Mouse (Mus musculus) kidney, postnatal 0 days (tissue): ENCODE results near the gene Sh2d3c. TPM values are rescaled to one million over a fixed set of nuclear protein-coding genes. Genes with fewer than 3 reads are reported as not detected.

ENCODE experiments used
- ATAC-seq: fragments of 200-750 bp; cut with Nextera tagmentation; replicated peaks from 2 replicates; pipeline ENCODE4 v1.8.0; 2017; ENCODE audit warnings: low read depth, moderate number of reproducible peaks, moderate TSS enrichment, moderate library complexity; ENCODE audit not compliant: low FRiP score
- DNase-seq: peaks from one replicate; pipeline ENCODE4 v3.0.0-alpha.2; 2016; ENCODE audit warnings: low spot score
- H3K27ac ChIP-seq: fragments of 300-500 bp; sonication (generic); 2 replicates; pipeline ENCODE4 v1.5.1; 2014; ENCODE audit warnings: mild to moderate bottlenecking
- H3K27me3 ChIP-seq: fragments of 300-500 bp; sonication (generic); 2 replicates; pipeline ENCODE4 v1.6.1; 2014; ENCODE audit warnings: low read length, mixed read lengths; ENCODE audit not compliant: insufficient read depth
- H3K36me3 ChIP-seq: fragments of 300-500 bp; sonication (generic); 2 replicates; pipeline ENCODE4 v1.6.1; 2014; ENCODE audit warnings: low read length, mixed read lengths; ENCODE audit not compliant: insufficient read depth
- H3K4me1 ChIP-seq: fragments of 300-500 bp; sonication (generic); replicated peaks from 2 replicates; pipeline ENCODE4 v1.6.1; 2014; ENCODE audit warnings: antibody characterized with exemption, low read length, mixed read lengths; ENCODE audit not compliant: insufficient read depth
- H3K4me2 ChIP-seq: fragments of 300-500 bp; sonication (generic); 2 replicates; pipeline ENCODE4 v1.6.1; 2014; ENCODE audit warnings: mild to moderate bottlenecking, low read length, moderate library complexity, mixed read lengths
- H3K4me3 ChIP-seq: fragments of 300-500 bp; sonication (generic); replicated peaks from 2 replicates; pipeline ENCODE4 v1.5.1; 2014; ENCODE audit warnings: low read depth, low read length
- H3K9ac ChIP-seq: fragments of 300-500 bp; sonication (generic); 2 replicates; pipeline ENCODE4 v1.6.1; 2014; ENCODE audit warnings: low read depth, low read length
- H3K9me3 ChIP-seq: fragments of 300-500 bp; sonication (generic); replicated peaks from 2 replicates; pipeline ENCODE4 v1.6.1; 2016; ENCODE audit warnings: low read length, inconsistent platforms, mixed read lengths
- CTCF ChIP-seq: IDR thresholded peaks from 2 replicates; pipeline ENCODE4 v1.5.1; 2016; ENCODE audit warnings: antibody characterized with exemption, low read depth, mild to moderate bottlenecking, moderate library complexity
- WGBS: fragments of 180-500 bp; shearing (Covaris S2); extraction: QIAGEN DNeasy Blood & Tissue Kit; methylation state at CpG from one replicate; pipeline ENCODE4 v1.1.7; 2014; 5-methylcytosine and 5-hydroxymethylcytosine counted together
- polyA plus RNA-seq: library from polyadenylated mRNA; unstranded; fragments of >200 nt; fragmentation: Nextera tagmentation; extraction: Ambion mirVana; gene quantifications from 2 replicates; pipeline ENCODE4 v1.2.1, GENCODE M21; 2015

The Sh2d3c gene
- polyA plus RNA-seq, 1 experiment from 2014 or later: 31.1 TPM

DNA sequence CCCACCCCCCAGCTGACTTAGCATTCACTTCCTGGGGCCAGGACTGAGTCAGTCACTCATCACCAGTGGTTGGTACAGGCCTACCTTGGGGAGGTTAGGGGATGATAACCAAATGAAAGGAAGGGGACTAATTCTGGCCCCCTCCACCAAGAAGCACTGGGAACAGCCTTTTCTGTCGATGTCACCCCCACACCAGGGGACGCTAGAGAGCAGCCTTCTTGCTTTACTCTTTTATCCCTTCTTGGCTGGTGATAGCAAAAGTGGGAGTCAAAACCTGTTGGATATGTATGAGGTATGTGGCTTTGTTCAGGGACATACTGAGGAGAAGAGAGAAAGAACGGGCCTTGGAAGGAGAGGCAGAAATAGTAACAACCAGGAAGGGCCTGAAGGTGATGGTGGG is 42.5 kb downstream of the Sh2d3c start:
- H3K4me3 ChIP-seq: no peak overlapping the region
- no peak overlapping the region for H3K27ac ChIP-seq
- DNase-seq: no peak
- WGBS: 87% methylated on average over 3 of the region's 3 CpGs
- 0 out of 2 replicates have a peak, but pooled peaks cover 21% of the 10 kb centered on the region for H3K36me3 ChIP-seq
- ATAC-seq: no peak
- H3K9ac ChIP-seq: no peak overlapping the region
- peak; percentile 28; the same call in 1 of the 2 replicates for TF ChIP-seq CTCF
- H3K9me3 ChIP-seq: no peaks in the 10 kb centered on the region
- no peaks in the 10 kb centered on the region for H3K4me1 ChIP-seq
- H3K27me3 ChIP-seq: no peaks in the 10 kb centered on the region
- H3K4me2 ChIP-seq: no peak overlapping the region

DNA sequence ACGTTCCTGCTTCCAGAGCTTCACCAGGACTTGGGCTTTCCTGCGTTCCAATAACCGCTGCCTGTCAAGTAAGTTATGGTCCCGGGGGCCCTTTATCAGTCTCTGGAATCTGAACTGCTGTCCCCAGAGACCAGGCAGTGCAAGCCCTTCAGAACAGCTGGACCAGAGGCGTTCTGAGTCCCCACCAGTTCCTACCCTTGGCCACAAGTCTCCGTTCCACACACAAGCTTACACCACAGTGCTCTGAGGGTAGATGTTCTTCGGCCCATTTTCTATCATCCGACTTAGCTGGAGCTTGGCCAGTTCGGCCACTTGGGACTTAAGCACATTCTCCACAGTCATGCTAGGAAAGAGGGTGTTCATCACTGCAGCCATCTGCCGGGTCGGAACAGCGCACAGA is 46.4 kb downstream of the Sh2d3c start:
- Histone ChIP-seq H3K27ac (no peak overlapping the region), H3K9me3 (no peaks in the 10 kb centered on the region), H3K36me3 (0 out of 2 replicates have a peak, but pooled peaks cover 6% of the 10 kb centered on the region), H3K4me3 (no peak overlapping the region), H3K9ac (no peak overlapping the region), H3K4me1 (no peaks in the 10 kb centered on the region), H3K27me3 (no peaks in the 10 kb centered on the region), H3K4me2 (no peak overlapping the region)
- no peak for DNase-seq
- no peak for TF ChIP-seq CTCF
- ATAC-seq: no peak
- WGBS: 55% methylated on average over 12 of the region's 12 CpGs

DNA sequence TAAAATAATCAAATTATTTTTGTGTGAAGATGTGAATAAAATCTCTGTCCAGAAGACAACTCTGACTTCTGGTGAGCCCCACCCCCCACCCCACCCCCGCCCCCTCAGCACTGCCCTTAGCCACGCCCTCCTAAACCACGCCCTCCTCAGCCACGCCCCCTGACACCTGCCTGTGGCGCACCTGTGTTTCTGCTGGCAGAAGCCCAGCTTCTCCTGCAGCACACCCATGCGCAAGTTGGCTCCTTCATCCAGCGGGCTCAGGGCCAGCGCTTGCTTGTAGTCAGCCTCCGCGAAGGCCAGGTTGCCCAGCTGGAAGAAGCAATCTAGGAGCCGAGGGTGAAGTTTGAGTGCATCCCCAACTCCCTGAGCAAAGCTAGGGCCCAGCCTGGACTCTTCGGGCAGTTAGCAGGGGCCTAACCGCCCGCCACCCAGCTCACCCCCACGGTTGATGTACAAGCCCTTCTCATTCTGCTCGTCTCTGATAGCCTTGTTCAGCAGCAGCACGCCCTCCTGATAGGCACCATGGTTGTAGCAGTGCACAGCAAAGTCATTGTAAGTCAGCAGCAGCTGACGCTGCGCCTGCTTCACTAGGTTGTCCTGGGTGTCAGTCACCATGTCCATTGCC is 47.9 kb downstream of the Sh2d3c start:
- TF ChIP-seq CTCF: no peak
- no peaks in the 10 kb centered on the region for H3K27me3 ChIP-seq
- no peaks in the 10 kb centered on the region for H3K9me3 ChIP-seq
- no peak overlapping the region for H3K9ac ChIP-seq
- WGBS: 56% methylated on average over 19 of the region's 19 CpGs
- H3K36me3 ChIP-seq: no peaks in the 10 kb centered on the region
- no peaks in the 10 kb centered on the region for H3K4me1 ChIP-seq
- DNase-seq (no peak), ATAC-seq (no peak)
- no peak overlapping the region for H3K4me2 ChIP-seq
- no peak overlapping the region for H3K4me3 ChIP-seq
- H3K27ac ChIP-seq: no peak overlapping the region

DNA sequence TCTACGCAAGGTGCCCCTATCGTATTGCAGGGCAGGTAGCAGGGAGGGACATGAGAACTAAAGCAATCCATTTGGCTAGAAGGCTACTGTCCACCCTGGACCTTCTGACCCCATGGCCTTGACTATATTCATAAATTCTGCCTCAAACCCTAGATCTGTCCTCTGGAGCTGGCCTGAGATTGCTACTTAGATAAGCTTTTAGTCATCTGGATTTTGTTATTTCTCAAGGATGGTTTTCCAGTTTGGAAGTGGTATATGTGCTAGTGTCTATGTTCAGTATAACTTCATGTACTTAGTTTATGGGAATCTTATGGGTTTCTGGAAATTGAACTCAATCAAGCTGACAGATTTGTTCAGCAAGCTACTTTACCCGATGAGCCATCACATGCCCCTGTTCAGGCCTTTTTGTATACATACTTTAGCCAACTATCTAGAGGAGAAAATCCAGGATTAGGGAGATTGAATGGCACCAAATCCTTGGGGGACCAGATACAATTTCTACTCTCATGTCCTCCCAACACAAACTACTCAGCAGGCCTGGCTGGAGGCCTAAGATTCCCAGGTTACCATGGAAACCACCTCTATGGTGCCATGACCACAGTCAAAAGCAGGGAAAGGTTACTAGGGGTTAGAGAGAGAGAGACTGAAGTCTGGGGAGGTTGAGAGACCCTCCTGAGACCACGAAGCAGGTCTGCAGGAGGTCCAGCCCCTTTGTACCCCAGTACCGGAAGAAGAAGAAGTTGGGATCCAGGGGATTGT is 48.7 kb downstream of the Sh2d3c start:
- Histone ChIP-seq H3K4me3 (no peak overlapping the region), H3K9ac (no peak overlapping the region), H3K27ac (no peak overlapping the region), H3K4me1 (no peaks in the 10 kb centered on the region), H3K4me2 (no peak overlapping the region), H3K36me3 (no peaks in the 10 kb centered on the region), H3K27me3 (no peaks in the 10 kb centered on the region), H3K9me3 (no peaks in the 10 kb centered on the region)
- DNase-seq: no peak
- TF ChIP-seq CTCF: no peak
- WGBS: 76% methylated on average over 5 of the region's 5 CpGs
- no peak for ATAC-seq

DNA sequence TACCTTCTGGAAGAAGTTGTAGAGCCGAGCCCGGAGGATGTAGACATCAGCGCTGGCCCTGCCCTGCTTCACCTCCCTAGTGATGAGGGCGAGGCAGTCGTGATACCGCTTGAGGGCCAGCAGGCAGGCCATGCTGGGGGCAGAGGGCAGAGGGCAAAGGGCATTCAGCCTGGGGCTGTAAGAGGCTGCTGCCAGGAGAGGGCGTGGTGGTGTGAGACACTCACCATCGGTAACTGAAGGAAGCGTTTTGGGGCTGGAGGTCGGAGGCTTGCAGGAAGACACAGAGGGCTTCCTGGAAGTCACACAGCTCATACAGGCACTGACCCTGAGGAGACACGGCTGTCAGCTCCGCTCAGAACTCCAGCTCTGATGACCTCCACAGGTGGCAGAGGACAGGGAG is 51.0 kb downstream of the Sh2d3c start:
- no peak overlapping the region for H3K9ac ChIP-seq
- no peak for ATAC-seq
- no peaks in the 10 kb centered on the region; the same call in 1 of the 2 replicates for H3K27me3 ChIP-seq
- H3K27ac ChIP-seq: no peak overlapping the region
- 29% methylated on average over 12 of the region's 12 CpGs for WGBS
- H3K4me2 ChIP-seq: no peak overlapping the region
- peak; percentile 19; the same call in 1 of the 2 replicates for TF ChIP-seq CTCF
- no peaks in the 10 kb centered on the region for H3K36me3 ChIP-seq
- DNase-seq: no peak
- no peak overlapping the region for H3K4me3 ChIP-seq
- no peaks in the 10 kb centered on the region for H3K9me3 ChIP-seq
- peaks cover 4% of the 10 kb centered on the region for H3K4me1 ChIP-seq

DNA sequence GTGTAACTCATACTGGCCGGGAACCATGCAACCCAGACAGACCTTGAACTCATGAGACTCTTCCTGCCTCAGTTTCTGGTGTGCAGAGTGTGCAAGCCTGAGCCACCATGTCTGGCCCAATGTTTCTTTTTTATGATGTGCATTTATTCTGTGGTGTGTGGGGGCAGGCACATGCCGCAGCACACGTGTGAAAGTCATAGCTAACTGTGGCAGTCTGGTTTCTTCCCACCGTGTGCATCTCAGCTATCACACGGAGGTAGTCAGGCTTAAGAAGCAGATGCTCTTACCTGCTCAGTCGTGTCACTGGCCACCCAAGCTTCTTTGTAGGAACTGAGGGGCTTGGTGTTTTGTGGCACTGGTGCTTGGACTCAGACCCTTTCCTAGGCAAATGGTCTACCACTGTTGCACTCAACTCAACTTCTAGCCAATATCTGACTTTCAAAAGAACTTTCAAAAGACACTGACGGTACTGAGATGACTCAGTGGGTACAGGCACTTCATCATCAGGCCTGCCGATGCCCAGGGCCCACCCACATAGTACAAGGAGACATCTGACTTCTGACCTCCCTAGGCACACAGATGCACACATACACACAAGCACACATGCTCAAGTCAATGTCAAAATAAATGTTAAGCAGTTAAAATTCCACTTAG is 51.9 kb downstream of the Sh2d3c start:
- DNase-seq (no peak), ATAC-seq (no peak)
- Histone ChIP-seq H3K4me3 (no peak overlapping the region), H3K27ac (no peak overlapping the region), H3K4me2 (no peak overlapping the region), H3K36me3 (no peaks in the 10 kb centered on the region), H3K9ac (no peak overlapping the region), H3K4me1 (peaks cover 4% of the 10 kb centered on the region), H3K9me3 (no peaks in the 10 kb centered on the region), H3K27me3 (no peaks in the 10 kb centered on the region; the same call in 1 of the 2 replicates)
- no peak for TF ChIP-seq CTCF
- WGBS: 79% methylated on average over 8 of the region's 8 CpGs
